ENCODE assay signal across 25 mouse cellular contexts in genomic region chr7:94305602-94306001, GRCm38 (mm10).
DNase-seq lines count a peak whose midpoint lies in the region; ATAC-seq and TF ChIP-seq lines count a peak whose summit lies in the region.
"Had no signal": no experiment of that assay in that cellular context is flagged by ENCODE, and none has a peak within 500 bp of the region (broad histone marks: within the 10 kb centered on the region; RNA-seq: fewer than 3 reads in every experiment).

No protein-coding gene starts in this region.

- TF ChIP-seq EP300 in stomach, postnatal 0 days (optimal IDR thresholded peaks at IDR 0.05): no peak

- DNase-seq in forebrain, postnatal 0 days: no peak
- DNase-seq in left cerebral cortex, postnatal 14 days (ENCODE audit: low spot score in 2 of 2): peak; percentile 8 to 22
- no peak for DNase-seq in left cerebral cortex, adult 11 months (ENCODE audit: low spot score)
- DNase-seq in ES-CJ7 (ENCODE audit: low read depth, low spot score): peak; percentile 9
- DNase-seq in stomach, postnatal 0 days (ENCODE audit: low spot score): no peak
- DNase-seq: cerebellum, adult 9-11 months; gastrocnemius, postnatal 14 days; heart, adult 11 months; heart, postnatal 10 days; kidney, adult 2 months; kidney, postnatal 14 days; layer of hippocampus, postnatal 36 days; left cerebral cortex, postnatal 4 days; thymus, adult 2 months; thymus, postnatal 4 days had no signal

- H3K9me3 ChIP-seq in forebrain, postnatal 0 days (ENCODE audit: low read length): no peaks in the 10 kb centered on the region
- H3K9me3 ChIP-seq in forebrain, embryonic 13.5 days (replicated peaks): no peaks in the 10 kb centered on the region
- no peaks in the 10 kb centered on the region for H3K9me3 ChIP-seq in stomach, postnatal 0 days (ENCODE audit: control insufficient read depth, low read length)
- H3K9me3 ChIP-seq: embryonic facial prominence, embryonic 10.5 days; heart, embryonic 12.5 days; limb, embryonic 15.5 days; neural tube, embryonic 12.5 days had no signal

- WGBS in forebrain, postnatal 0 days: 78% methylated on average over 1 of the region's 1 CpGs
- WGBS in forebrain, embryonic 13.5 days: 77% methylated on average over 1 of the region's 1 CpGs
- WGBS in stomach, postnatal 0 days: 78% methylated on average over 1 of the region's 1 CpGs

- H3K4me2 ChIP-seq in forebrain, postnatal 0 days (ENCODE audit: low read depth): no peak overlapping the region
- H3K4me2 ChIP-seq in forebrain, embryonic 13.5 days: no peak overlapping the region
- H3K4me2 ChIP-seq in stomach, postnatal 0 days (replicated peaks; ENCODE audit: low read depth): no peak overlapping the region
- H3K4me2 ChIP-seq: heart, embryonic 12.5 days; limb, embryonic 15.5 days; midbrain, embryonic 11.5 days; neural tube, embryonic 12.5 days had no signal

- no peak overlapping the region for H3K27ac ChIP-seq in forebrain, postnatal 0 days (ENCODE audit: low read depth, low read length)
- H3K27ac ChIP-seq in forebrain, embryonic 13.5 days: no peak overlapping the region
- no peak overlapping the region for H3K27ac ChIP-seq in stomach, postnatal 0 days (replicated peaks)
- H3K27ac ChIP-seq: embryonic facial prominence, embryonic 10.5 days; limb, embryonic 15.5 days; liver, embryonic 14.5 days; macrophage; neural tube, embryonic 12.5 days had no signal

- intact Hi-C loops in left cerebral cortex, postnatal 14 days (cut with DNase I): no loop called here

- no peaks in the 10 kb centered on the region for H3K4me1 ChIP-seq in forebrain, postnatal 0 days (ENCODE audit: insufficient read depth)
- H3K4me1 ChIP-seq in forebrain, embryonic 13.5 days: no peaks in the 10 kb centered on the region
- no peaks in the 10 kb centered on the region for H3K4me1 ChIP-seq in stomach, postnatal 0 days (replicated peaks; ENCODE audit: control insufficient read depth, insufficient read depth)
- H3K4me1 ChIP-seq: embryonic facial prominence, embryonic 10.5 days; heart, embryonic 12.5 days; limb, embryonic 15.5 days; neural tube, embryonic 12.5 days had no signal

- no peaks in the 10 kb centered on the region for H3K27me3 ChIP-seq in forebrain, postnatal 0 days (ENCODE audit: insufficient read depth, low read length)
- no peaks in the 10 kb centered on the region for H3K27me3 ChIP-seq in forebrain, embryonic 13.5 days
- no peaks in the 10 kb centered on the region for H3K27me3 ChIP-seq in stomach, postnatal 0 days (ENCODE audit: control insufficient read depth, insufficient read depth, low read length)
- H3K27me3 ChIP-seq: heart, embryonic 12.5 days; limb, embryonic 15.5 days; neural tube, embryonic 12.5 days had no signal

- no peak overlapping the region for H3K9ac ChIP-seq in forebrain, postnatal 0 days
- no peak overlapping the region for H3K9ac ChIP-seq in forebrain, embryonic 13.5 days
- H3K9ac ChIP-seq in stomach, postnatal 0 days (ENCODE audit: low read length): no peak overlapping the region
- H3K9ac ChIP-seq: heart, embryonic 12.5 days; limb, embryonic 15.5 days; liver, embryonic 14.5 days; neural tube, embryonic 12.5 days had no signal

- ATAC-seq in forebrain, postnatal 0 days: no peak
- no peak for ATAC-seq in forebrain, embryonic 13.5 days
- no peak for ATAC-seq in stomach, postnatal 0 days (ENCODE audit: low FRiP score, low TSS enrichment)
- ATAC-seq in megakaryocyte, adult 5-6 weeks (ENCODE audit: poor library complexity, severe bottlenecking): no peak
- ATAC-seq: forebrain, embryonic 16.5 days had no signal

- TF ChIP-seq CTCF in forebrain, postnatal 0 days (IDR thresholded peaks at IDR 0.05; ENCODE audit: low read depth): peak; percentile 30; the same call in 1 of the 2 replicates
- peak; percentile 37 for TF ChIP-seq CTCF in stomach, postnatal 0 days (IDR thresholded peaks at IDR 0.05; ENCODE audit: low read depth)

- H3K36me3 ChIP-seq in forebrain, postnatal 0 days (ENCODE audit: insufficient read depth): no peaks in the 10 kb centered on the region
- H3K36me3 ChIP-seq in forebrain, embryonic 13.5 days (ENCODE audit: poor library complexity, severe bottlenecking): no peaks in the 10 kb centered on the region
- no peaks in the 10 kb centered on the region for H3K36me3 ChIP-seq in stomach, postnatal 0 days (ENCODE audit: control insufficient read depth, insufficient read depth, low read length)
- H3K36me3 ChIP-seq: embryonic facial prominence, embryonic 10.5 days; heart, embryonic 12.5 days; limb, embryonic 15.5 days; neural tube, embryonic 12.5 days had no signal

- H3K4me3 ChIP-seq in forebrain, postnatal 0 days (ENCODE audit: low read depth, low read length): no peak overlapping the region
- no peak overlapping the region for H3K4me3 ChIP-seq in forebrain, embryonic 13.5 days
- H3K4me3 ChIP-seq in stomach, postnatal 0 days (ENCODE audit: low read depth, low read length): no peak overlapping the region
- H3K4me3 ChIP-seq: embryonic facial prominence, embryonic 10.5 days; heart, embryonic 12.5 days; limb, embryonic 15.5 days; neural tube, embryonic 12.5 days had no signal

Comparison
In these comparisons a context has a peak if more than half of its experiments do, and no peak if none do; other contexts are left out.
1. DNase-seq: peak in left cerebral cortex, postnatal 14 days (2 of 2) and ES-CJ7 (single experiment); none in forebrain, postnatal 0 days (single experiment), left cerebral cortex, adult 11 months (single experiment) and stomach, postnatal 0 days (single experiment).